Mouse (Mus musculus) thymus, postnatal 25 days (tissue): ENCODE data around the gene Cdh9.

Source experiments
- DNase-seq: peaks from one replicate; pipeline ENCODE4 v3.0.0; 2022

Gene Cdh9

DNA sequence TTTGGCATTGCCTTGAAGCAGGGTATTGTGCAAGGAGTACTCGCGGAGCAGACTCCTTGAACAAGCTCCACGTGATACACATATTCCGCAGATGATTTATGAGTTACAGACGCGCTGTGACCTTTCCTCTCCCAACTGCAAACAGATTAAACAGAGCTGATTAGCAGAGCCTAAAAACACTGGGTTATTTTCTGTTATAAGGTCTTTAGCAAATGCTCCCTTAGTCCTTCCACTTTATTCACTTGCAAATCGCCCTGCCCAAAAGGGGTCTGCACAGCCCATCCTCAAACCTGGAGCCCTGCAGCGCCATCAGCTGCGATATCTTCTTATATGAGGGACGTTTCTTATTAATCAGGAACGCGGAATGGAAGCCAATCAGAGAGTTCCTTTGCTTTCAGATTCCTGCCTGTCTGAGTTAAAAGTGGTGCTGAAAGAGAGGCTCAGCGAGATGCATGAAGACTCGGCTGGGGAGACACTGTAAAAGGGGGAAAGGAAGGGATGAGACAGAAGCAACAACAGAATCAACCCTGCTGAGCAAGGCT is at the start of gene Cdh9:
Gene Cdh9, plus strand, starts transcription at position 287 of the 542 bp plus-strand sequence.
- no peak for DNase-seq

DNA sequence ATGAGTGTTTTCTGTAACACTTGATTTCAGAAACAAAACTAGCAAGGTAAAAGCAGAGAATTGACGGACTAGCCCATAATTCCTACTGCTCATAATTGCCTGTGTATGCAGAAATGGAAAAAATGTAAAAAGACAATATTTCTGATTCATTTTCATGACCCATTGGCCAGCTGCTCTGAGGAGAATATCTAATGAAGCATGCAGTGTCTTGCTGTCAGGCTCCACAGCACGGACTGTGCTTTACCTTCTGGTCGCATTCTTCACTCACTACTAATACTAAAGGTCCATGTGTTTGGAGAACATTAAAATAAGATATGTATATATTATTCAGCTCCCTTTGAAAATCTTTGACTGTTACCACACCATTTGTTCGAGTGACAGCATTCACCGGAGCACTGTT is 49.5 kb upstream of the Cdh9 start:
- DNase-seq = no peak

DNA sequence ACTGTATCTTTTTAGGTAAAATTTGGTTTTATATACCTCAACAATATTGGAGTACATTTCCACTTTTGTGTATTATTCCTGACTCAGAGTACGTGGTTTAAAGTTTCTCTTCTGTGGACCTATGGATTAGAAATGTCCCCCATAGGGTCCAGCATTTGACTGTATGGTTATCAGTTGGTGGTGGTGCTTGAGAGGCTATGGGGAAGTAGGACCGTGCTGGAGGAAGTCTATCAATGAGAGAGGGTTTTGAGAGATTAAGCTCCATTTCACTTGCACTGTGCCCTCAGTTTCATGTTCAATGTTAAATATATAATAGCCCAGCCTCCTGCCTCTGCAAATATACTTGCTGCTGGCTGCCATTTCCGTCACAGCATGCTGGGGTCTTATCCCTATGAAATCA is 28.7 kb upstream of the Cdh9 start:
- DNase-seq = no peak

DNA sequence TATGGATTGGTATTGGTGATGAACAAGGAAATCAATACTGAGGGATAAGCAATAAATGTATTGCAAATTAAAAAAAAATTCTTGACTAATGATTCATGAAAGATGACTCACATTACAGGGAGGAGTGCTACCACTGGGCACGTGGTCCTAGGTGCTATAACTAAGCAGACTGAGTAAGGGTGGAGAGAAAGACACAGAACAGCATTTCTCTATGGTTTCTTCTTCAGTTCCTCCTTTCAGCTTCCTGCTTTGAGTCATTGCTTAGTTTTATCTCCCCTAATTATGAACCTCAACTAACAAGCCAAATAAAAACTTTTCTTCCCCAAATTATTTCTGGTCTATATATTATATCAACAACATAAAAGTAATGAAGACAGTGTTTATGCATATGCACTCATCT is 26.2 kb upstream of the Cdh9 start:
- no peak for DNase-seq

DNA sequence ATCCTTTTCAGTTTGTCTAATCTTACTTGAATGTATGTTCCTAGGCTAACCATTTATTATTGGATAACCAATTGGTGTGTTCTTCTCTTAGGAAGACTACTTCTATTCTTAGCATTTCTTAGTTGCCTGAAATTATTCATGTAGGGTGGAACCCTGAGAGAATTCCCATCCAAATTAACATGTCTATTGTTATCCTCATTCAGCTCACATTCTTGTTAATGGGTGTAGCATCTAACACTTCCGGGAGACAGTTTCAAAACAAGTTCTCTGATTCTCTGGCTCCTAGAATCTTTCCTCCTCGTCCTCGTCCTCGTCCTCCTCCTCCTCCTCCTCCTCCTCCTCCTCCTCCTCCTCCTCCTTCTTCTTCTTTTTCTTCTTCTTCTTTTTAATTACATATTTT is 10.5 kb downstream of the Cdh9 start:
- DNase-seq = no peak

DNA sequence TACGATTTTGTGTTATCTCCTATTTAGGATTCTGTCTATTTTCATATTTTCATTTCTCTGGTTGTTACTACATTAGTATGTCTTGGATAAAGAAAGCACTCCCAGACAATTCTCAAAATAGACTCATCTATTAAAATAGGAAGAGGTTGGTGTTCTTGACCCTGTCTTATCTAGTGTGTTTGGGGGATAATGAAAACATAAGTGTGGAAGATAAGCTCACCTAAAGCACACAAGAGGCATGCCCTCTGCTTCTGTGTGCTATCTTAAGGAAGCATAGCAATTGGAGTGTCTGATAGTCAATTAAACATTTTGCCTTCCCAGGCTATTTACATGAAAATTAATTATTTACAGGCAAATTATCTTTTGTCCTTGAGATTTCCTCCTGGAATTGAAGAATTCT is 18.1 kb downstream of the Cdh9 start:
- no peak for DNase-seq

DNA sequence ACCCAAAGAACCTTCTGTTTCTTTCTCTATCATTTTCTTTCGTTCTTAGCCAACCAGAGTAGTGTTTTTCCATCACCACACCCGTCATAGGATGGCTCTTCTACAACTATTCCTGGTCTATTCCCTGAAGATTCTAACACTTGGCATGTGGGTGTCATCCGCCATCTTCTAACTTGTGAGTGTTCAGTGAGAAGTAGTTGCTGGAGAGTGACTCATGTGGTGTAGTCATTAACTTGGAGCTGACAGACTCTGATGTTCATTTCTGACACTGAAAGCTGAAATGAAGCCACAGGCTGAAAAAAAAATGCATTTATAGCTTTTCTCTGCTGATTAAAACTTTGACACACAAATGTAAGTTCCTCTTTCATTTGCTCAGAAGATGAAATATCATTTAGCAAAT is 34.7 kb downstream of the Cdh9 start:
- DNase-seq = no peak

DNA sequence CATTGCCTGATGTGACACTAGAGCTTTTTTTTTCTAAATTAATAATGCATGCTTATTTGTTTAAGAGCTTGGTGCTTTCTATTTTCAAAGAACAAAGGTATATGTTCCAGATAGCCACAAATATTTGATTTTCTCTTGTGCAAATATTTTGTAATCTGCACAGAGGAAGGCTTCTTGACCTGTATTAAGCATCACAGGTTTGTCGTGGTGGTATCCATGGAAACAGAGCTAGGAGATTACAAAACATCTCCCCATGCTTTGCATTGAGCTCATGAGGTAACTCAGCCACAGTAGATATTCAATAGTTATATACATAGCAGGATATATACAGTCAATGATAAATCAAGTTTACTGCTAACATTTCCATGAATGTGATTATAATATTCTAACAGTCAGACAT is 56.0 kb downstream of the Cdh9 start:
- no peak for DNase-seq

DNA sequence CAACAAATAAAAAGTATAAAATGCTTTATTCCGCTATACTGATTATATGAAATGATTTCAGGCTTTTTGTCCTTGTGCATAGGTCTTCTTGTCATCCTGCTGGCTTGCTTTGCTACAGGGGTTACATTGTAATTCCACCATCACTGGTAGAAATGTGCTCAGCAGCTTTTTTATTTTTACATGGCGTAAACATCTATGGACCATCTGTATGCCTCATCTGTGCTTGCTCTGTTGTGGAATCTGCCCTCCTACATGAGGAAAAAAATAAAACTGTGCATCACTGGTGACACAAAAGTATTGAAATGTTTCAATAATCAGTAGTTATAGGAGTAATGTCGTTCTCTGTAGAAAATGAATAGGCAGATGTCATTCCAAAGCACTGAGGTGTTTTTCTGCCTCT is 64.3 kb downstream of the Cdh9 start:
- DNase-seq = no peak

DNA sequence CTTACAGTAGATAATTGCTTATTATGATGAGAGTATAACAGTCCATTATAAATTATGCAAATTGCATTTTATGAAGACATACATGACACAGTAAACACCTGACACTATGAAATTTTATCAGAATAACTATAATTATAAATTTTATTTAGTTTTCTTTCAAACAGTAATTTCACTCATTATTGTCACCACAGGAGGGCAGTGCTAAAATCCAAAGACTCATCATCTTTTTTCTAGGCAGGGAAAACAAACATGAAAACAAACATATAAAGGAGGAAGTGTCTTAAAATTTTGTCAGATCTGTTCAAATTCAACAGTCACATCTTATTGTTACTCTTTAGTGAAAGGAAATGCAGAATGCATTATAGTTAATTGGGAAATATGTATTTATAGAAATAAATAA is 72.7 kb downstream of the Cdh9 start:
- no peak for DNase-seq

DNA sequence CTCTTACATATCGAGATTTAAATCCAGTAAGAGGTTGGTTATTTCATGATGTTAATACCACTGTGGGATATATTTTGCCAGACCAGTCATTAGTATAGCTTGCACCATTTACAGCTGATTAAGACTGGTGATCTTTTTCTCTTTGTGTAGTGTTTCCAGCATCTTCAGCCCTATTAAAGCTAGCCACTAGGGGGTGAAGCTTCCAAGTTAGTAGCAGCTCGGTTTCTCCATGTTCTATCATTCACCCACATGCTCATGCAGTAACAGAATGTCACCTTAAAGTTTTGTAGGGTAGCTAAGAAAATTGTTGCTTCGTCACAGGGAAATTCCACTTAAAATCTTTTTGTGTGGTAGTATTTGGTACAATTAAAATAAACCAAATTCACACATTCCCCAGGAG is 82.2 kb downstream of the Cdh9 start:
- DNase-seq = no peak

DNA sequence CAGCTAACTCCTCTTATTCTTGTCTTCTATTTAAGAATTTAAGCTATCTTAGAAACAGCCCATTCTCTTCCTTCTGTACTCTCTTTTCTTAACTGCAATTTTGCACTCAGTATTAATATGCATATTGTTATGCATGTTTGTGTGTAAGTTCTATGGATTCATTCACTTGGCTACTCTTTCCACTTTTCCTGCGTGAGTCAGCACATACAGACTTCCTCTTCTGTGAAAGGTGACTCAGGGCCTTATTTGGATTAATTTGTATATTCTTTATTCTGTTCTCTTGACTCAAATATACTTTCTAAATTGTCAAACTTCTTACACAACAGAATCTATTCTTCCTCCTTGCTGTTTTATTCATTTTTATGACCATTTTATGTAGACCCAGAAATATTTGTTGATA is 85.5 kb downstream of the Cdh9 start:
- DNase-seq = no peak

DNA sequence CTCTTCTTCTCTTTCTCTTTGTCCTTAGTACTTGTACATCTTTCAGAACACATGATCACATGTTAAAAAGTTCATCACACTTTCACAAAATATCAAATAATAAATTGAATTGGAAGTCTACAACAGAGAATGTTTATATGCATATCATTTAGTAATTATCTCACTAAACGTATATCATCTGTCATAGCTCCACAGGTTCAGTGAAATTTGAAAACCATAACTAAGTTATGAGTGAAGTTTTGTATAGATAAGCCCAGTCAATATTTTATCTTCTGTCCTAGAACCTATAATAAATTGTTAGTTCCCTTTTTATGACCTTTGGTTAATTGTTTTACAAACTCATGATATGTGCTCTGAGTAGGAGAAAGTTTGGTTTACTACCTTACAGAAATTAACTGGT is 106.2 kb downstream of the Cdh9 start:
- DNase-seq = no peak

DNA sequence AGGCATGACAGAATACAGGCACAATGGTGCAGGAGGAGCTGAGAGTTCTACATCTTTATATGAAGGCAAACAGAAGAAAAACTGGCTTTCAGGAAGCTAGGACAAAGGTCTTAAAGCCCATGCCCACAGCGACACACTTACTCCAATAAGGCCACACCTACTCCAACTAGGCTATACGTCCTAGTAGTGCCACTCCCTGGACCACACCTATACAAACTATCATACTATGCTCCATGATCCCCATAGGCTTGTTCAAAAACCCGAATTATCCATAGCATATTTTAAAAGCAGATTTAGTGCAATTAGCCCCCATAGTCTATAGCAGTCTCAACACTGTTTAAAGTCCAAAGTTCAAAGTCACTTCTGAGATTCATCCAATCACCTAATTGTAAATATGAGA is 154.0 kb downstream of the Cdh9 start:
- DNase-seq = no peak

DNA sequence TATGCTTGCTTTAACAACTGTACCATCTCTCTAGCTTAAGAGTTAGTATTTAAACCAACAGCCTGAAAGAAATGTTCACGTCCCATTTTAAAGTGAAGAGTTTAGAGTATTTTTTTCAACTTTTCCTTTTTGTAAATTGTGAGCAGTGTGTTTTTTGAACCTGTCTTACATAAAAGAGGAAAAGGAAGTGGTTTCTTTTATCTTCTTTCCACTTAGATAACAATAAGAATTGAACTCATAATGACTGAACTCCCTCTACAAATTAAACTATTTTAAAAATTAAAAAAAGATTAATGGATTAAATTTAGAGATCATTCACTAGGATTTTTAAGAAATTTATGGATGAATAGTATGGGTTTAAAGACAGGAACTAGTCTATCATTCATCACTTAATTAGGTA is 168.1 kb downstream of the Cdh9 start:
- DNase-seq = no peak
